Mouse (Mus musculus) frontal cortex, adult (tissue): ENCODE results near the gene Vangl1.
A peak's percentile ranks its signal among the peaks of the same experiment; 100 is the strongest.
"Not testable (repeated sequence)": the region's sequence is repeated elsewhere in the genome, so short reads cannot be mapped to it uniquely, and the experiment has no call there.

Experiments used
- ATAC-seq: cut with Nextera tagmentation; 2 replicates; pipeline ENCODE4 v1.9.2; 2017; ENCODE audit warnings: mild to moderate bottlenecking, moderate library complexity, mixed read lengths; ENCODE audit not compliant: low TSS enrichment

Gene Vangl1

GRCm38 (mm10) chr3:102169197-102169905 lies 35.1 kb downstream of the Vangl1 start:
- ATAC-seq = peak; percentile 98

GRCm38 (mm10) chr3:102167555-102168210 lies 36.8 kb downstream of the Vangl1 start:
- ATAC-seq = no peak

DNA sequence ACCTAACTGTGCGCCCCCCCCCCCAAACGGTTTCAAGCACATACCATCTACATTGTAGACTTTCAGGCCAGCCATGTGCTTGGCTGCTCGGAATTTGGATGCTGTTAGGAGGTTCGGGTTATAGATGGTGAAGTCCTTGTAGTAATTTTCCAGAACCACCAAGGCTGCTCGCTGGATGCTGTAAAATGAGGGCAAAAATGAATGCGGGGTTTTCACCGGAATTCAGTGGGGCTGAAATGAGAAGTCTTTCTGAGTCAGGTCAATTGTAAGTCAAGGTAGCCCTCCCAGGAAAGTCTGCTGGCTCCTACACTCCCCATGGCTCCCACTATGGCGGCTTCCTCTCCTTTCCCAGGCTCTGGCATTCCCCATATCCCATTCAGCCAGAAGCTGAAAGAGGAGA lies 37.7 kb downstream of the Vangl1 start:
- ATAC-seq = no peak

DNA sequence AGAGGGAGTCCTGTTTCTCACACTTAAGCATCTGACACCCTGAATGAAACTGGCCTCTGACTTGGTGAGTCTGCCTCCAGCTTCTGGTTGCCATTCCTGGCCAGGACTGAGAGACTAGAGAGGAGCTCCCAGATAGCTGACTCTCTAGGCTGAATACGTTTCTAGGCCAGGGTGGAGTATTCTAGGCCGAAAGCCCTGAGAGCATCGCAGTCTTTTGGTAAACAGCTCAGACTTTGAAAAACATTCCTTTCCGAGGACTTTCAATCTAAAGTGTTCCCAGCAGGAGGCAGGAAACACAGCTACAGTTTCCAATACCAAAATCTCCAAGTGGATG lies 38.2 kb downstream of the Vangl1 start:
- no peak for ATAC-seq

DNA sequence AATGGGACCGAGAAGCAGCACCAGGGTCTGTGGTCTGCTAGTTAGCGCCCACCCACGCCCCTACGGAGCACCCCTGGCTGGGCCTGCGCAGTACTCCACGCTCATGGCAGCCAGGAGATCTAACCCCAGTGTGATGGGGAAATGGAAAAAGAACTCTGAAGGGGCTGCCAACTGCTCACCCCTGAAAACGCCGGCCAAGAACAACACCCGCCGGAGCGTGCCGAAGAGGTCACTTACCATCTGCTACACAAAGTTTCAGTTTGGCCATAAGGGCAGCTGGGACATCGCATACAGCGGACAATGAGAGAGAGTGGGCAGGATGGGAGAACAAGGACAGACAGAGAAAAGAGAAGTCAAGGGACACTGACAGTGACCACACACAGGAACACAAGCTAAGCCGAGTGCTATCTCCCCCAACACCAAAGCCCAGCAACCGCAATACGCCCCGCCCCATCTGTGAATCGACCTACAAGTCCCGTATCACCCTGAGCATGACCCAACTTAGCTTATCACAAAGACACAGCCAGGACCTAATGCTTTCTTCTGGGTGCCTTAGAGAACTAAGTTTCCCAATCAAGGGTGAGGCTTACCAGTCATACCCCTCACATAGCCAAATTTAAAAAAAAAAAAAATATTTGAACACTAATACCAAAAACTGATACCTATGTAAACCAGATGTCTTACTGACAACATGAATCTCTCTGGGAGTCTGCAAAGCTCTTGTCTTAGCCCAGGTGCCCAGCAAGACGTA lies 38.8 kb downstream of the Vangl1 start:
- no peak for ATAC-seq

GRCm38 (mm10) chr3:102164911-102165310 lies 39.6 kb downstream of the Vangl1 start:
- ATAC-seq = no peak

DNA sequence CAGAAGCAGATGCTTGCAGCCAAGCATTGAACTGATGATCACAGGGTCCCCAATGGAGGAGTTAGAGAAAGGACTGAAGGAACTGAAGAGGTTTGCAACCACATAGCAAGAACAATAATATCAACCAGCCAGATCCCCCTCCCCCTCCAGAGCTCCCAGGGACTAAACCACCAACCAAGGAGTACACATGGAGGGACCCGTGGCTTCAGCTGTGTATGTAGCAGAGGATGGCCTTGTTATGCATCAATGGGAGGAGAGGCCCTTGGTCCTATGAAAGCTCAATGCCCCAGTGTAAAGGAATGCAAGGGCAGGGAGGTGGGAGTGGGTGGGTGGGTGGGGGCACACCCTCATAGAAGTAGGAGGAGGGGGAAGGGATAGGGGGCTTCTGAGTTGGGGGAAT lies 40.6 kb downstream of the Vangl1 start:
- not testable (repeated sequence) for ATAC-seq

DNA sequence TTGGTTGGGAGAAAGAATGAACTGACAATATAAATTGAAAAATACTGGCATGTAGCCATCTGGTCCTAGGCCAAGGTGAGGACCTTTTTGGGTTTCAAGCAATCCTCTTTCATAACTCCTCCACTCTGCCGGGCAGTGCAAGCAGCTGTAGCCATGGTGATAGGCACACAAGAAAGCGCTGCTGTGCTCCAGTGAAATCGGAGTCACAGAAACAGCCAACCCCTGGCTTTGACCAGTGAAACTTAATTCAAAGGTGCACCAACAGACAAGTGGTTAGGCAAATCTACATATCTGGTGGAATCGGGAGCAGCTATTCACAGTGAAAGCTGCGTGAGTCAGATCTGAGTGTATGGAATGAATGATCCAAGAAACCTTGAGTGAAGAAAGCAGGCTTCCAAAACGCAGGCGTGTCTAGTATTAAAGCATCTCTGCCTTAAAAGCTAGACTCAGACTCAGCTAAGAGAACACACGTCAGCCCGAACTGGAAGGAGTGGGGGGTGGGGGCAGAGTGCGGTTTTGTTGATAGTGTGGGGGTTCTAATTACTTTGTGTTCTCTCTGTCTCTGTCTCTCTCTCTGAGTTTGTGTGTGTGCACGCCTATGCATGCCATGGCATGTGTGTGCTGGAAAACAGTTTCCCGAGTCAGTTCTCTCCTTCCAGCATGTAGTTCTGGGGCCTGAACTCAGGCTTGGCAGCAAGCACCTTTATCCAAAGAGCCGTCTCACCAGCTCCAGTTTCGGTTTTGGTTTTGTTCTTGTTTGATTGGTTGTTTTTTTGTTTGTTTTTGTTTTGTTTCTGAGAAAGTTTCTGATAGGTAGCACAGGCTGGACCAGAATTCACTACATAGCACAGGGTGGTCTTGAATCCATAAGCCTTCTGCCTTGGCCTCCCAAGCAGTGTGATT lies 44.8 kb downstream of the Vangl1 start:
- ATAC-seq = peak; percentile 72

GRCm38 (mm10) chr3:102158759-102159422 lies 45.6 kb downstream of the Vangl1 start:
- ATAC-seq = no peak

GRCm38 (mm10) chr3:102157652-102158051 lies 46.8 kb downstream of the Vangl1 start:
- no peak for ATAC-seq

DNA sequence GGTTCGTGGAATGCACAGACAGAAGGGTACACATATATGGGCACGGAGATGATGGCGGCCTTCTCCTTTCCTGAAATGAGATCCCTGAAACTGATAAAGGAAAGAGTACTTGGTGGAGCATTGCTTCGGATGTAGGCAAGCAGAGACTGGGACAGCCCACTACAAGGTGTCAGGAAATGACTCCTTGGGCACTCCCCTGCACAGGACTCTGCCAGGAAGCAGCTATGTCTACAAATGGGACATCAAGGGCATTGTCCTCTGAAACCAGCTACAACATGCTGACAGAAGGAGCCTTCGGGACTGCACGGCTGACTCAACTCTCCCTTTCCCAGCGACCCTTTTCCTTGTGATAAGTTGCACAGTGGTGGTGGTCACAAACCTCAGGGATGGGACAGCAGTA lies 47.8 kb downstream of the Vangl1 start:
- no peak for ATAC-seq

DNA sequence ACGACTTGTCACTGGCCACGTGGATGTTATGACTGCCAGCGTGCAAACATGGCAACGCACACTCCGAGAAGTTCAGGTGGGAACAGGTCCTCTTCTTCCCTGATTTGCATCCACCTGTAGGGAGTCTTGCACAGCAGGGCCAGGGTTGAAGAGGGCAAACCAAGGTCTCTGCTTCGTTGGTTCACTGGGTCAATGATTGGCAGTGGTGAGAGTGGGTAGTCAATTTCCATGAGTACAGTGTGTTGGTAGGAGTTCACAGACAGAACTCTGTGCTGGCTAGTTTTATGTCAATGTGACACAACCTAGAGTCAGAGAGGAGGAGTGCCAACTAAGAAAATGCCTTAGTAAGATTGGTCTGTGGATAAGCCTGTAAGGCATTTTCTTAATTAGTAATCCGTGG lies 50.4 kb downstream of the Vangl1 start:
- no peak for ATAC-seq

DNA sequence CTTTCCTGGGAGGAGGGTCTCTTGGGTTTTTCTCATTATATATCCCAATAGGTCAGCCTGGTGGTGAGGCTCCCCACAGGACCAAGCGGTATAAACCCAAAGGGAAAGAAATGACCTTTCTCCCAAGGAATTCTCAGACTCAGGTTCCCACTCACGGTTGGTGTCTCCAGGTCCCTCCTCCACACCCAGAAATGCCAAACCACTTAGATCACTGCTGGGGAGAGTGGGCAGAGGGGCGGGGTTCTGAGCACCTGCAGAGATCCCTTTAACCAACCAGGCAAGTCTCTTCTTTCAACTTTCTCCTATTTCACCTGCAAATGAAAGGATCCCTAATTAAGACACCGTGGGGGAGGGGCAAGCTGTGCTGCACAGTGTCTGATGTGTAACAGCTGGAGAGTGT lies 51.6 kb downstream of the Vangl1 start:
- no peak for ATAC-seq

DNA sequence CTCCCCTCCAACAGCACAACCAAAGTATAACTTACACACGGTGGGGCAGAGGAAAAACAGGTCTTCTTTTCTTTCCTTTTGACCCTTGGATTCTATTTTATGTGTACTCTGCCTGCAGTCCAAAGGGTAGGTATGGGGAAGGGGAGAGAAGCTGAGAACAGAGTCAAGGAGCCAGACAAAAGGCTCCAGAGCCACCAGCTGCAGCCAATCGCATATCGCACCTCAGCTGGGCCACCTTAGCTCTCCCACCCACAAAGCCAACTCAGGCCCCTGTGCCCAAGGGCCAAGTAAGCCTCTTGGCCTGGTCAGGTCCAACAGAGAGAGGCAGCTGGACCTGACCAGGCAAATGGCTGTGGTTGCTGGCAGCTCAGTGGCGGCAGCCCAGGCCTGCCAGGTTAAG lies 52.0 kb downstream of the Vangl1 start:
- ATAC-seq = no peak

DNA sequence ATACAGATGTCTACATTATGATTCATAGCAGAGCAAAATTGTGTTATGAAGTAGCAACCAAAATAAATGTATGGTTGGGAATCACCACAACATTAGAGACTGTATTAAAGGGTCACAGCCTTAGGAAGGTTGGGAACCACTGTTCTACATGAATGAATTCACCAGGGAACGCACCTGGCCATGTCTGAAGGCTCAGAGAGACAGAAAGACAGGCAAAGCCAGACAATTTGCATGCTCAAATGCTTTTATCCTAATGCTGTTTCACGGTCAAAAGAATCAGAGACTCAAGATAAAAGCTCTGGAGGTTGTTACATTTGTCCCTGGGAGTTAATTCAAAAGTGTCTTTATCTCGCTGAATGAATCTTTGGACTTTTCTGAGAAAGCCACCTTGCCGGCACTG lies 52.6 kb downstream of the Vangl1 start:
- ATAC-seq = no peak

DNA sequence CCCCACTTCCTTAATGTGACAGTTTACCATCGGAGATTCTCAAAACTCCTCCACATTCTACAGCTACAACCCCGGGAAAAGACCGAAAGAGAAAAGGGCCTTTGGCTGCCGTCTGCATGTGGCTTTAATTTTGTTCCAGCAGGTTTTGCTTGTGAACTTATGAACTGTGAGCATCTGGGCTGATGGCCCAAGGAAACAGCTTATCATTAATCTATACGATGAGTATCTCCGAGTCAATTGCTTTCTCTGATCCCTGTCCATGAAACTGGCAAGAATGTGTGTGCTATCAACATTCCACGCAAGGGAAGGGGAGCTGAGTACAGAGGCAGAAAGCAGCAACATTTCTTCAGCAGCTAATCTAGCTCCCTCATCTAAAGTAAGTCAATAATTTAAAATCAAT lies 54.6 kb downstream of the Vangl1 start:
- no peak for ATAC-seq

GRCm38 (mm10) chr3:102147189-102147588 lies 57.3 kb downstream of the Vangl1 start:
- ATAC-seq = no peak

DNA sequence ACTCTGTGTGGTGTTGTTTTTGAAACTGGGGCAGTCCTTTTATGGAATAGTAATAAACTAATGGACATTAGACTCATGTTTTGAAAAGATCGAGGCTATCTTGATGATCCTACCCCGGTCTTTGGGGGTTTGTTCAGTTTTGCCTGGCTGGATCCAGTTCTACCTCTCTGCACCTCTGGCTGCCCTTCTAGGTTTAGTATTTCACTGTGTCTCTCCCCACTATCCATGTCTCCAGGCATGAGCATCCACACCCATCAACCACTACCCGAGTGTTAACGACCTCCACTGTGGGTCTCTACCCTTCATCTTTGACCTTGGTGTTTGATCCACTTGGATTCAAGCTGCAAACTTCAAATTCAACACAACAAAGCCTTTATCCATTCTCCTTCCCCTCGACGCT lies 58.1 kb downstream of the Vangl1 start:
- no peak for ATAC-seq

DNA sequence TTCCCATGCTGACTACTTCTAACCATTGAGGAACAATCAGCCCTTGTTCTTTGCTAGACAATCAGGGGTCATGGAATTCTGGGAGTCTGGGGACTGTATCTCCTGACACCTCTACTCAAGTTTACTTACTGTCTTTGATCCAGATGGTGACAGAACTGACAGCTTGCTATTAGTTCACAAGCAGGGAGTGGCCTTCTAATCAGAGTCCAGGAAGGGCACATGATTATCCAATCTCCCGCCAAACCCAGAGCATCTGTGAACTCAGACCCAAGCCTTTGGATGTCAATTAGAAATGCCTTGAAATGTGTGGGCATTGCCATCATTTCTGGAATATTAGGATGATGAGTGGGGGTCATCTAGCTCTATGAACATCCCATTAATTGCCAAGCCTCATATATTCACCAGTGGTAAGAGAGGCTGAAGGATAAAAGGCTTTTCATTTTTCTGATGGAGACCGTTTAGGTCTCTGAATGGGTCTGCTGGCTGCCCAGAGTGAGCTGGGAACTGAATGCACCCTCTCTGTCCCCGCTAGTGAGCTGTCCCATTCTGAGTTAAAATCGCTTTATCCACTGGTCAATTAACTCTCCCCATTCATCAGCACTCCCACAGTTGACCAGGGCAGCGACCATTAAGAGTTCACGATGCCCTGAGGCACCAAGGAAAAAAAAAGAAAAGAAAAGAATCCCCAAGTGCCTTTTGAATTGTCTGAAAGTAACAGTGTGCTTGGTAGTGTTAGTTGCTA lies 58.7 kb downstream of the Vangl1 start:
- ATAC-seq = no peak

- ATAC-seq = no peak
Measured at GRCm38 (mm10) chr3:102144401-102144800, 60.1 kb downstream of the Vangl1 start.

GRCm38 (mm10) chr3:102143536-102143935 lies 61.0 kb downstream of the Vangl1 start:
- no peak for ATAC-seq
